Mouse (Mus musculus): Measurements from ENCODE around the gene Sash3.

The Sash3 gene

GRCm38 (mm10) chrX:48146262-48146661 is at the start of gene Sash3:
Gene Sash3 (plus strand): TSS chrX:48146436.
- in situ Hi-C loops (cut with MboI, MseI) = no loop called here

- in situ Hi-C loops (cut with MboI, MseI) = no loop called here
Observed at GRCm38 (mm10) chrX:48096580-48096979, 49.7 kb upstream of the Sash3 start.

GRCm38 (mm10) chrX:48098470-48099129 is 47.6 kb upstream of the Sash3 start:
- in situ Hi-C loops (cut with MboI, MseI) = no loop called here

- in situ Hi-C loops (cut with MboI, MseI) = no loop called here
Observed at GRCm38 (mm10) chrX:48099871-48100270, 46.4 kb upstream of the Sash3 start.

- in situ Hi-C loops (cut with MboI, MseI) = no loop called here
Observed at GRCm38 (mm10) chrX:48103256-48103655, 43.0 kb upstream of the Sash3 start.

- in situ Hi-C loops (cut with MboI, MseI) = no loop called here
Observed at GRCm38 (mm10) chrX:48104736-48105441, 41.3 kb upstream of the Sash3 start.

- in situ Hi-C loops (cut with MboI, MseI) = no loop called here
Observed at GRCm38 (mm10) chrX:48106226-48106625, 40.0 kb upstream of the Sash3 start.

- in situ Hi-C loops (cut with MboI, MseI) = no loop called here
Observed at GRCm38 (mm10) chrX:48108394-48109315, 37.6 kb upstream of the Sash3 start, which contains the start of gene Xpnpep2. Gene Xpnpep2 (plus strand): TSS chrX:48108725.

- in situ Hi-C loops (cut with MboI, MseI) = no loop called here
Observed at GRCm38 (mm10) chrX:48109316-48109655, 37.0 kb upstream of the Sash3 start.

- in situ Hi-C loops (cut with MboI, MseI) = no loop called here
Observed at GRCm38 (mm10) chrX:48119294-48119693, 26.9 kb upstream of the Sash3 start.

GRCm38 (mm10) chrX:48124132-48125071 is 21.8 kb upstream of the Sash3 start:
- in situ Hi-C loops (cut with MboI, MseI) = no loop called here

GRCm38 (mm10) chrX:48126903-48127476 is 19.2 kb upstream of the Sash3 start:
- in situ Hi-C loops (cut with MboI, MseI) = no loop called here

GRCm38 (mm10) chrX:48127502-48128218 is 18.6 kb upstream of the Sash3 start:
- in situ Hi-C loops (cut with MboI, MseI) = no loop called here

GRCm38 (mm10) chrX:48129167-48129566 is 17.1 kb upstream of the Sash3 start:
- in situ Hi-C loops (cut with MboI, MseI) = no loop called here

- in situ Hi-C loops (cut with MboI, MseI) = no loop called here
Observed at GRCm38 (mm10) chrX:48136935-48137334, 9.3 kb upstream of the Sash3 start.

- in situ Hi-C loops (cut with MboI, MseI) = no loop called here
Observed at GRCm38 (mm10) chrX:48138011-48138410, 8.2 kb upstream of the Sash3 start.

GRCm38 (mm10) chrX:48138539-48139275 is 7.5 kb upstream of the Sash3 start:
- in situ Hi-C loops (cut with MboI, MseI) = no loop called here

GRCm38 (mm10) chrX:48139368-48140285 is 6.6 kb upstream of the Sash3 start:
- in situ Hi-C loops (cut with MboI, MseI) = no loop called here
